Mouse (Mus musculus): Measurements from ENCODE around the gene Sumf1. TPM values are rescaled to one million over a fixed set of nuclear protein-coding genes. Genes with fewer than 3 reads are reported as not detected.

Sumf1 gene
- polyA plus RNA-seq (2012; ENCODE audit: insufficient read depth, low replicate concordance), result 3.8 and 16.6 TPM in 2 replicates

- Histone ChIP-seq H3K9me3 (no peaks in the 10 kb centered on the region; the same call in 1 of the 2 replicates), H3K4me3 (replicated peaks) (peak within 1 kb of the TSS; percentile 98), H3K4me1 (peaks cover 17% of the 10 kb centered on the region), H3K36me3 (replicated peaks; ENCODE audit: low read length) (no peaks in the 10 kb centered on the region), H3K27me3 (replicated peaks) (peaks cover 6% of the 10 kb centered on the region)
- TF ChIP-seq GATA1 (IDR thresholded peaks at IDR 0.05; ENCODE audit: borderline replicate concordance, low read length), result no peak
- TF ChIP-seq FLI1 (IDR thresholded peaks at IDR 0.05; ENCODE audit: low read length), result no peak
Measured at GRCm38 (mm10) chr6:108184847-108185684, at the start of gene Sumf1. Gene Sumf1, minus strand, starts transcription at chr6:108185582.

GRCm38 (mm10) chr6:108234536-108234935, 49.2 kb upstream of the Sumf1 start:
- no peak for TF ChIP-seq GATA1 (IDR thresholded peaks at IDR 0.05; ENCODE audit: borderline replicate concordance, low read length)
- no peak for TF ChIP-seq FLI1 (IDR thresholded peaks at IDR 0.05; ENCODE audit: low read length)
- Histone ChIP-seq H3K9me3 (no peaks in the 10 kb centered on the region), H3K4me1 (peaks cover 88% of the 10 kb centered on the region), H3K36me3 (replicated peaks; ENCODE audit: low read length) (peaks cover 37% of the 10 kb centered on the region), H3K27me3 (replicated peaks) (no peaks in the 10 kb centered on the region), H3K4me3 (replicated peaks) (no peak overlapping the region)

- H3K36me3 ChIP-seq (replicated peaks; ENCODE audit: low read length), result peaks cover 26% of the 10 kb centered on the region
- no peak for TF ChIP-seq GATA1 (IDR thresholded peaks at IDR 0.05; ENCODE audit: borderline replicate concordance, low read length)
- TF ChIP-seq FLI1 (IDR thresholded peaks at IDR 0.05; ENCODE audit: low read length), result no peak
Measured at GRCm38 (mm10) chr6:108233070-108233469, 47.7 kb upstream of the Sumf1 start.

GRCm38 (mm10) chr6:108231892-108232710, 46.7 kb upstream of the Sumf1 start:
- Histone ChIP-seq H3K27me3 (replicated peaks) (no peaks in the 10 kb centered on the region), H3K9me3 (no peaks in the 10 kb centered on the region), H3K4me3 (replicated peaks) (no peak overlapping the region), H3K4me1 (peaks cover 87% of the 10 kb centered on the region), H3K36me3 (replicated peaks; ENCODE audit: low read length) (peaks cover 17% of the 10 kb centered on the region)
- TF ChIP-seq FLI1 (IDR thresholded peaks at IDR 0.05; ENCODE audit: low read length), result no peak
- TF ChIP-seq GATA1 (IDR thresholded peaks at IDR 0.05; ENCODE audit: borderline replicate concordance, low read length), result no peak

More at GRCm38 (mm10) chr6:108233070-108233469, 47.7 kb upstream of the Sumf1 start:
- Histone ChIP-seq H3K4me1 (peaks cover 86% of the 10 kb centered on the region), H3K27me3 (replicated peaks) (no peaks in the 10 kb centered on the region), H3K9me3 (no peaks in the 10 kb centered on the region), H3K4me3 (replicated peaks) (peak overlapping the region; percentile 60)

GRCm38 (mm10) chr6:108230608-108231007, 45.2 kb upstream of the Sumf1 start:
- no peak for TF ChIP-seq FLI1 (IDR thresholded peaks at IDR 0.05; ENCODE audit: low read length)
- no peak for TF ChIP-seq GATA1 (IDR thresholded peaks at IDR 0.05; ENCODE audit: borderline replicate concordance, low read length)
- Histone ChIP-seq H3K9me3 (no peaks in the 10 kb centered on the region), H3K4me1 (peaks cover 83% of the 10 kb centered on the region), H3K27me3 (replicated peaks) (no peaks in the 10 kb centered on the region), H3K36me3 (replicated peaks; ENCODE audit: low read length) (peaks cover 18% of the 10 kb centered on the region), H3K4me3 (replicated peaks) (no peak overlapping the region)

- H3K36me3 ChIP-seq (replicated peaks; ENCODE audit: low read length), result peaks cover 19% of the 10 kb centered on the region
- peaks cover 84% of the 10 kb centered on the region for H3K4me1 ChIP-seq
- no peaks in the 10 kb centered on the region for H3K9me3 ChIP-seq
- H3K27me3 ChIP-seq (replicated peaks), result no peaks in the 10 kb centered on the region
- no peak overlapping the region for H3K4me3 ChIP-seq (replicated peaks)
- TF ChIP-seq FLI1 (IDR thresholded peaks at IDR 0.05; ENCODE audit: low read length) (no peak), GATA1 (IDR thresholded peaks at IDR 0.05; ENCODE audit: borderline replicate concordance, low read length) (no peak)
Measured at GRCm38 (mm10) chr6:108228601-108229000, 43.2 kb upstream of the Sumf1 start.

GRCm38 (mm10) chr6:108228048-108228447, 42.7 kb upstream of the Sumf1 start:
- peaks cover 24% of the 10 kb centered on the region for H3K36me3 ChIP-seq (replicated peaks; ENCODE audit: low read length)

GRCm38 (mm10) chr6:108227461-108227860, 42.1 kb upstream of the Sumf1 start:
- Histone ChIP-seq H3K4me1 (peaks cover 81% of the 10 kb centered on the region), H3K27me3 (replicated peaks) (no peaks in the 10 kb centered on the region), H3K36me3 (replicated peaks; ENCODE audit: low read length) (peaks cover 27% of the 10 kb centered on the region), H3K9me3 (no peaks in the 10 kb centered on the region), H3K4me3 (replicated peaks) (no peak overlapping the region)
- TF ChIP-seq FLI1 (IDR thresholded peaks at IDR 0.05; ENCODE audit: low read length), result no peak
- TF ChIP-seq GATA1 (IDR thresholded peaks at IDR 0.05; ENCODE audit: borderline replicate concordance, low read length), result no peak

More at GRCm38 (mm10) chr6:108228048-108228447, 42.7 kb upstream of the Sumf1 start:
- Histone ChIP-seq H3K4me3 (replicated peaks) (no peak overlapping the region), H3K27me3 (replicated peaks) (no peaks in the 10 kb centered on the region), H3K4me1 (peaks cover 84% of the 10 kb centered on the region), H3K9me3 (no peaks in the 10 kb centered on the region)
- no peak for TF ChIP-seq GATA1 (IDR thresholded peaks at IDR 0.05; ENCODE audit: borderline replicate concordance, low read length)
- TF ChIP-seq FLI1 (IDR thresholded peaks at IDR 0.05; ENCODE audit: low read length), result no peak

GRCm38 (mm10) chr6:108226230-108226629, 40.8 kb upstream of the Sumf1 start:
- Histone ChIP-seq H3K27me3 (replicated peaks) (no peaks in the 10 kb centered on the region), H3K36me3 (replicated peaks; ENCODE audit: low read length) (peaks cover 29% of the 10 kb centered on the region), H3K4me3 (replicated peaks) (no peak overlapping the region), H3K9me3 (no peaks in the 10 kb centered on the region), H3K4me1 (peaks cover 72% of the 10 kb centered on the region)
- TF ChIP-seq GATA1 (IDR thresholded peaks at IDR 0.05; ENCODE audit: borderline replicate concordance, low read length), result no peak
- TF ChIP-seq FLI1 (IDR thresholded peaks at IDR 0.05; ENCODE audit: low read length), result no peak

Measured in megakaryocyte, embryonic 14.5 days (primary cell).